Mouse (Mus musculus): ENCODE measurements around the gene Xpot. TPM values are rescaled to one million over a fixed set of nuclear protein-coding genes. Genes with fewer than 3 reads are reported as not detected.

The Xpot gene
- polyA plus RNA-seq, 2 experiments, result 58.8 to 103 TPM

DNA sequence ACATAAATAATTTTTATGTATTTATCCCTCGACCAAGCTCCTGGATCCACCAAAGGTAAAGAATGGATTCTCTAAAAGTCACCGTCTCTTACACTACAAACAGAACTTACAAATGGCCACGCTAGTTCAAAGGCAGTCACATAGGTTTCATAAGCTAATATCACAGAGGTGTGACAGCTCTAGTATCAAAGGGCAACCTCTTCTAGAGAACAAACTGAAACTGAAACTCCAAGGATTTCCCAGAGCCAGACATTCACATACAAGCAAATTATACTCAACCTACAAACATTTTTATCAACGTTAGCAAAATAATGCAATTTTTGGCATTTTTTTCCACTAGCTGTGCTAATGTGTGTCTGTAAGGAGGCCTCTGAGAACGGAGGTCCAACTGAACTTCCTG is 45.8 kb downstream of the Xpot start:
- 0 out of 2 replicates have a peak, but pooled peaks cover 3% of the 10 kb centered on the region for H3K4me1 ChIP-seq (ENCODE audit: control insufficient read depth, insufficient read depth, low read length)
- H3K27me3 ChIP-seq (ENCODE audit: control insufficient read depth, insufficient read depth, low read length), result no peaks in the 10 kb centered on the region
- H3K4me2 ChIP-seq (replicated peaks; ENCODE audit: low read depth, low read length, severe bottlenecking), result no peak overlapping the region
- DNase-seq (ENCODE audit: low spot score) (no peak), ATAC-seq (ENCODE audit: low FRiP score, low read depth) (no peak)
- TF ChIP-seq POLR2A (IDR thresholded peaks at IDR 0.05; ENCODE audit: borderline replicate concordance, extremely low read depth, insufficient read depth, insufficient read length), result no peak
- no peak overlapping the region for H3K27ac ChIP-seq (replicated peaks; ENCODE audit: low read depth, low read length)
- peaks cover 57% of the 10 kb centered on the region for H3K36me3 ChIP-seq (ENCODE audit: control insufficient read depth, insufficient read depth, low read length)
- no peak overlapping the region for H3K4me3 ChIP-seq (replicated peaks; ENCODE audit: low read length)
- H3K9me3 ChIP-seq (ENCODE audit: control insufficient read depth, low read length), result no peaks in the 10 kb centered on the region
- WGBS, result 96% methylated on average over 5 of the region's 5 CpGs
- H3K9ac ChIP-seq (ENCODE audit: low read depth, low read length, severe bottlenecking), result no peak overlapping the region

DNA sequence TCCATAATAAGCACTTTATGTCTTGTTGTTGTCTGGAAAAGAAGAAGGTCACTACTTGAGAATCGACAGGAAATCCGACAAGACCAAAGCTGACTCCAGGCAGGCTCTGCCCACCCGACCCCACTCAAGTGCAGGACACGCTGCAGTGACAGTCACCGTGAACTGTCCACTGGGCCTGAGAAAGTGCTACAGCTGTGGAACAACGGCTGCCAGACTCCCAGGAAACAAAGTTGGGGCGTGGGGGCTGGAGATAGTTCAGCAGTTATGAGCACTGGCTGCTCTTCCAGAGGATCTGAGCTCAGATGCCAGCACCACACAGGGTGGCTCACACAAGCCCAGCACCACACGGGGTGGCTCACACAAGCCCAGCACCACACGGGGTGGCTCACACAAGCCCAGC is 49.8 kb downstream of the Xpot start:
- no peak overlapping the region for H3K4me2 ChIP-seq (replicated peaks; ENCODE audit: low read depth, low read length, severe bottlenecking)
- no peak overlapping the region for H3K9ac ChIP-seq (ENCODE audit: low read depth, low read length, severe bottlenecking)
- no peak overlapping the region for H3K27ac ChIP-seq (replicated peaks; ENCODE audit: low read depth, low read length)
- DNase-seq (ENCODE audit: low spot score), result no peak
- TF ChIP-seq POLR2A (IDR thresholded peaks at IDR 0.05; ENCODE audit: borderline replicate concordance, extremely low read depth, insufficient read depth, insufficient read length), result no peak
- H3K4me3 ChIP-seq (replicated peaks; ENCODE audit: low read length), result no peak overlapping the region
- WGBS, result 89% methylated on average over 9 of the region's 9 CpGs
- ATAC-seq (ENCODE audit: low FRiP score, low read depth), result no peak
- peaks cover 56% of the 10 kb centered on the region for H3K36me3 ChIP-seq (ENCODE audit: control insufficient read depth, insufficient read depth, low read length)
- H3K9me3 ChIP-seq (ENCODE audit: control insufficient read depth, low read length), result no peaks in the 10 kb centered on the region
- no peaks in the 10 kb centered on the region for H3K27me3 ChIP-seq (ENCODE audit: control insufficient read depth, insufficient read depth, low read length)
- no peaks in the 10 kb centered on the region for H3K4me1 ChIP-seq (ENCODE audit: control insufficient read depth, insufficient read depth, low read length)

DNA sequence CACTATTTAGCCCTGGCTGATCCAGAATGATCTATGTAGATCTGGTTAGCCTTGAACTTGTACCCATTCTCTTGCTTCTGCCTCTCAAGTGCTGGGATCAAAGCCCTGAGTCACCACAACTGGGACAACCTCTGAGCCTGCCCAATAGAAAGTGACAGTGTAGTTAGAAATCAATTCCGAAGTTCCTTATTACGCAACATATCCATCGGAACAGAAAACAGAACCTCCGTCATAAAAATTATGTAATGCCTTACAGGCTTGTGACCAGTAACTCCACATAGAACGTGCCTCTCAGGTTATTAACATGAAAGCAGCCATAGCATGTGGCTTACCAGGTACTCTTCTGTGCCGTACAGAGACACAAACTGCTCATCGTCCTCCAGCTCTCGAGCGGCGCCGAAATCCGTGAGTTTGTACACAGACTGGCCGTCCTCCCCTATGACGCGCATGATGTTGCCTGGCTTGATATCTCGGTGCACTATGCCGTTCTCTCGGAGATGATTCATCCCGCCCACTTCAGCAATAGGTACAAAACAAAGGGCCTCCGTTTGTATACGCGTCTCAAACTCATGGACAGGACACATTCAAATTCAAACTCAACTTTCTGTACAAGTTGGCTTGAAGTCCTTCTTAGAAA is 54.5 kb downstream of the Xpot start:
- ATAC-seq (ENCODE audit: low FRiP score, low read depth), result no peak
- peaks cover 67% of the 10 kb centered on the region for H3K36me3 ChIP-seq (ENCODE audit: control insufficient read depth, insufficient read depth, low read length)
- H3K9ac ChIP-seq (ENCODE audit: low read depth, low read length, severe bottlenecking), result no peak overlapping the region
- H3K27me3 ChIP-seq (ENCODE audit: control insufficient read depth, insufficient read depth, low read length), result no peaks in the 10 kb centered on the region
- DNase-seq (ENCODE audit: low spot score), result no peak
- 96% methylated on average over 22 of the region's 22 CpGs for WGBS
- TF ChIP-seq POLR2A (IDR thresholded peaks at IDR 0.05; ENCODE audit: borderline replicate concordance, extremely low read depth, insufficient read depth, insufficient read length), result no peak
- no peak overlapping the region for H3K4me3 ChIP-seq (replicated peaks; ENCODE audit: low read length)
- no peak overlapping the region for H3K27ac ChIP-seq (replicated peaks; ENCODE audit: low read depth, low read length)
- no peaks in the 10 kb centered on the region for H3K4me1 ChIP-seq (ENCODE audit: control insufficient read depth, insufficient read depth, low read length)
- no peak overlapping the region for H3K4me2 ChIP-seq (replicated peaks; ENCODE audit: low read depth, low read length, severe bottlenecking)
- H3K9me3 ChIP-seq (ENCODE audit: control insufficient read depth, low read length), result no peaks in the 10 kb centered on the region

DNA sequence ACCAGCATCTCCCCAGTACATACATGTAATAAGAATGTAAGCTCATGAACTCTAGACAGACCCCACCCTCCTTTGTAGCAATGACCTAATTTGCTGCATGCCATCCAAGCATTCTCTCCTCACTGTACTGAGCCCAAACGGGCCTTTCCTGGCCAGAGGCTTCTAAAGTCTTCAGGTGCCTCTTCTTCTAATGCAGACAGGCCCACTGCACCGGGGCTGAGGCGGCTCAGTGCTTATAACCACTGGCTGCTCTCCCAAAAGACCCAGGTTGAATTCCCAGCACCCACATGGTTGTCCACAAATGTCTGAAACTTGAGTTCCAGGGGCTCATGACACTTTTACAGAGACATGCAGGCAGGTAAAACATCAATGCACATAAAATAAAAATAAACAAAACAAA is 55.1 kb downstream of the Xpot start:
- H3K4me3 ChIP-seq (replicated peaks; ENCODE audit: low read length), result no peak overlapping the region
- H3K36me3 ChIP-seq (ENCODE audit: control insufficient read depth, insufficient read depth, low read length), result peaks cover 64% of the 10 kb centered on the region
- no peaks in the 10 kb centered on the region for H3K9me3 ChIP-seq (ENCODE audit: control insufficient read depth, low read length)
- no peak overlapping the region for H3K9ac ChIP-seq (ENCODE audit: low read depth, low read length, severe bottlenecking)
- ATAC-seq (ENCODE audit: low FRiP score, low read depth), result no peak
- WGBS, result 95% methylated on average over 3 of the region's 3 CpGs
- DNase-seq (ENCODE audit: low spot score), result no peak
- no peaks in the 10 kb centered on the region for H3K4me1 ChIP-seq (ENCODE audit: control insufficient read depth, insufficient read depth, low read length)
- H3K27me3 ChIP-seq (ENCODE audit: control insufficient read depth, insufficient read depth, low read length), result no peaks in the 10 kb centered on the region
- no peak overlapping the region for H3K27ac ChIP-seq (replicated peaks; ENCODE audit: low read depth, low read length)
- H3K4me2 ChIP-seq (replicated peaks; ENCODE audit: low read depth, low read length, severe bottlenecking), result no peak overlapping the region
- no peak for TF ChIP-seq POLR2A (IDR thresholded peaks at IDR 0.05; ENCODE audit: borderline replicate concordance, extremely low read depth, insufficient read depth, insufficient read length)

DNA sequence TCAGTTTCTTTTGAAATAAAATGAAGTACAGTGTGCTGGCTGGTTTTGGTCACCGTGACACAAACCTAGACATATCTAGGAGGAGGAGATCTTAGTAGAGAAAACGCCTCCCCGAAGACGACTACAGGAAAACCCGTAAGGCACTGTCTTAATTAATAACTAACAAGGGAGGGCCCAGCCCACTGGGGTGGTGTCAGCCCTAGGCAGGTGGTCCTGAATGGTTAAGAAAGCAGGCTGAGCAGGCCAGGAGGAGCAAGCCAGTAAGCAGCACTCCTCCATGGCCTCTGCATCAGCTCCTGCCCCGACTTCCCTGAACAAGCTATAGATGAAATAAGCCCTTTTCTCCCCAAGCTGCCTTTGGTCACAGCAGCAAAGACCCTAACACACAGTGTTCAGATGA is 56.3 kb downstream of the Xpot start:
- ATAC-seq (ENCODE audit: low FRiP score, low read depth), result no peak
- no peak overlapping the region for H3K27ac ChIP-seq (replicated peaks; ENCODE audit: low read depth, low read length)
- H3K4me2 ChIP-seq (replicated peaks; ENCODE audit: low read depth, low read length, severe bottlenecking), result no peak overlapping the region
- DNase-seq (ENCODE audit: low spot score), result no peak
- no peak overlapping the region for H3K4me3 ChIP-seq (replicated peaks; ENCODE audit: low read length)
- TF ChIP-seq POLR2A (IDR thresholded peaks at IDR 0.05; ENCODE audit: borderline replicate concordance, extremely low read depth, insufficient read depth, insufficient read length), result no peak
- H3K9me3 ChIP-seq (ENCODE audit: control insufficient read depth, low read length), result no peaks in the 10 kb centered on the region
- H3K4me1 ChIP-seq (ENCODE audit: control insufficient read depth, insufficient read depth, low read length), result no peaks in the 10 kb centered on the region
- peaks cover 64% of the 10 kb centered on the region for H3K36me3 ChIP-seq (ENCODE audit: control insufficient read depth, insufficient read depth, low read length)
- no peak overlapping the region for H3K9ac ChIP-seq (ENCODE audit: low read depth, low read length, severe bottlenecking)
- 80% methylated on average over 6 of the region's 6 CpGs for WGBS
- no peaks in the 10 kb centered on the region for H3K27me3 ChIP-seq (ENCODE audit: control insufficient read depth, insufficient read depth, low read length)

Data from limb, embryonic 14.5 days (tissue).